Mouse (Mus musculus) liver, postnatal 0 days (tissue): ENCODE data around the gene Atp2c2.

ENCODE experiments used
- CTCF ChIP-seq: sonication (generic); IDR thresholded peaks from 2 replicates; pipeline ENCODE4 v1.5.1; 2016; ENCODE audit warnings: antibody characterized with exemption, low read depth
- EP300 ChIP-seq: IDR thresholded peaks from 2 replicates; pipeline ENCODE4 v1.6.1; 2016; ENCODE audit warnings: antibody characterized with exemption, low read depth, mild to moderate bottlenecking

DNA sequence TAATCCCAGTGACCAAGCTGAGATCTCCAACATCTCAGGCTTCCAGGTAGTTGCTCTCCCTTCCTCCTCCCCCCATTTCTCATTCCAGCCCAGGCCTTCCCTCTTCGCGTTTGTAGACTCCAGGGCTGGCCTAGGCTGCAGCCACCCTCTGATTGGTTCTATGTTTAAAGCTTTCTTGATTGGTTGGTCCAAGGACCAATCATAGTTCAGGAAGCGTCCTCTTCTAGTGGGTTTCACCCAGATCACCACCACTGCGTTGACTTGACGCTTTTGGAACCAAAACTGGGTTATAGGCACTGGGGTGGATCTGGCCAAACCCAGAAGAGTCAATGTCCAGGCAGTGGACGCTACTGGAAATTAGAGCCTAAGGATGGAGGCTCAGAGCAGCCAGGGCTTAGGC is 22.5 kb downstream of the Atp2c2 start:
- TF ChIP-seq CTCF (no peak), EP300 (no peak)
